Mouse (Mus musculus) embryonic facial prominence, embryonic 11.5 days (tissue): ENCODE data around the gene Lrfn2. TPM values are rescaled to one million over a fixed set of nuclear protein-coding genes. Genes with fewer than 3 reads are reported as not detected.

Source experiments
- ATAC-seq: fragments of 200-750 bp; cut with Nextera tagmentation; replicated peaks from 2 replicates; pipeline ENCODE4 v1.8.0; 2017; ENCODE audit warnings: low read depth; ENCODE audit not compliant: insufficient number of reproducible peaks, low FRiP score, low TSS enrichment
- DNase-seq: peaks from one replicate; pipeline ENCODE4 v3.0.0-alpha.2; 2015; ENCODE audit warnings: low spot score
- H3K27ac ChIP-seq: fragments of 300-500 bp; sonication (generic); replicated peaks from 2 replicates; pipeline ENCODE4 v1.5.1; 2014; ENCODE audit warnings: mild to moderate bottlenecking, low read depth, low read length, control low read depth
- H3K27me3 ChIP-seq: fragments of 300-500 bp; sonication (generic); 2 replicates; pipeline ENCODE4 v1.6.1; 2014; ENCODE audit warnings: mild to moderate bottlenecking, low read length, moderate library complexity, mixed read lengths; ENCODE audit not compliant: control insufficient read depth, insufficient read depth
- H3K36me3 ChIP-seq: fragments of 300-500 bp; sonication (generic); replicated peaks from 2 replicates; pipeline ENCODE4 v1.6.1; 2014; ENCODE audit warnings: low read depth, mild to moderate bottlenecking, low read length, moderate library complexity, mixed read lengths; ENCODE audit not compliant: control insufficient read depth, insufficient read depth
- H3K4me1 ChIP-seq: fragments of 300-500 bp; sonication (generic); 2 replicates; pipeline ENCODE4 v1.6.1; 2014; ENCODE audit warnings: low read length, mixed read lengths; ENCODE audit not compliant: control insufficient read depth, insufficient read depth
- H3K4me2 ChIP-seq: fragments of 300-500 bp; sonication (generic); 2 replicates; pipeline ENCODE4 v1.6.1; 2014; ENCODE audit warnings: low read depth, mild to moderate bottlenecking, control low read depth, low read length, moderate library complexity
- H3K4me3 ChIP-seq: fragments of 300-500 bp; sonication (generic); 2 replicates; pipeline ENCODE4 v1.5.1; 2014; ENCODE audit warnings: low read depth, low read length, control low read depth
- H3K9ac ChIP-seq: fragments of 300-500 bp; sonication (generic); replicated peaks from 2 replicates; pipeline ENCODE4 v1.6.1; 2014; ENCODE audit warnings: mild to moderate bottlenecking, control low read depth, low read length
- H3K9me3 ChIP-seq: fragments of 300-500 bp; sonication (generic); replicated peaks from 2 replicates; pipeline ENCODE4 v1.6.1; 2016; ENCODE audit warnings: mild to moderate bottlenecking, low read length, inconsistent platforms, mixed read lengths; ENCODE audit not compliant: control insufficient read depth
- WGBS: fragments of 180-500 bp; shearing (Covaris S2); extraction: QIAGEN DNeasy Blood & Tissue Kit; methylation state at CpG from one replicate; pipeline ENCODE4 v1.1.7; 2014; 5-methylcytosine and 5-hydroxymethylcytosine counted together
- polyA plus RNA-seq: library from polyadenylated mRNA; unstranded; fragments of >200 nt; fragmentation: Nextera tagmentation; extraction: Ambion mirVana; gene quantifications from 2 replicates; pipeline ENCODE4 v1.2.1, GENCODE M21; 2014

Gene Lrfn2
- polyA plus RNA-seq: 0.18 and 0.33 TPM in 2 replicates

DNA sequence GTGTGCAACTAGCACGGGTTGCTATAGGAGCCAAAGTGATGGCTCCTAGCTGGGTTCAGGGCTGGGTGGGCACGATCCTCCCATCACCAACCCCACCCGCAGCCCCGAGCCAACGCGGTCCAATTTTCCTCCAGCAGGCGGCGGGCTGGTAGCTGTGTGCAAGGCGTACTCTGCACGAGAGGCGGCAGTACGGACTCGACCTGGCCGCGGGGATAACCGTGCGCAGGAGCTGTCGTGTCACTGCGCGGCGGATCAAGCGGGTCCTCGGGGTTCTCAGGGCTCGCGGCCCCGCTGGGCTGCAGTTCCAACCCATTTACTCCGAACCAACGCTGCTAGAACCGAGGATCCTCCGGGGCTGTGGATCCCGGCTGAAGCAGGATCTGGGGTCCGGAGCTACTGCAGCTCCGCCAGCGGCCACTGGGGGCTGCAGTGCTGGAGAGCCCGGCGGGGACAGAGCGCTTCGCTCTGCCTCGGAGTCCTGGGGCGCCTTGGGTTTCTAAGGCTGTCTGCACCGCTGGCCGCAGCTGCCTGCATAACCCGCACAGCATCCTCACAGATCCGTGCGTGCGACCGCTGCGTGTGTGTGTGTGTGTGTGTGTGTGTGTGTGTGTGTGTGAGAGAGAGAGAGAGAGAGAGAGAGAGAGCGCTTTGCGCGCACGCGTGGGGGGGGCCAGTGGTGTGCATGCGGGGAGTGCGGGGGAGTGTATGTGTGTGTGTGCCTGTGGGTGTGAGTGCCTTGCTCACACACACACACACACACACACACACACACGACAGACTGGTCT, at the start of gene Lrfn2:
Gene Lrfn2, plus strand, starts transcription at position 759 of the 785 bp plus-strand sequence.
- Histone ChIP-seq H3K36me3 (no peaks in the 10 kb centered on the region), H3K27ac (no peak within 1 kb of the TSS)
- under 1% methylated on average over 54 of the region's 56 CpGs for WGBS

DNA sequence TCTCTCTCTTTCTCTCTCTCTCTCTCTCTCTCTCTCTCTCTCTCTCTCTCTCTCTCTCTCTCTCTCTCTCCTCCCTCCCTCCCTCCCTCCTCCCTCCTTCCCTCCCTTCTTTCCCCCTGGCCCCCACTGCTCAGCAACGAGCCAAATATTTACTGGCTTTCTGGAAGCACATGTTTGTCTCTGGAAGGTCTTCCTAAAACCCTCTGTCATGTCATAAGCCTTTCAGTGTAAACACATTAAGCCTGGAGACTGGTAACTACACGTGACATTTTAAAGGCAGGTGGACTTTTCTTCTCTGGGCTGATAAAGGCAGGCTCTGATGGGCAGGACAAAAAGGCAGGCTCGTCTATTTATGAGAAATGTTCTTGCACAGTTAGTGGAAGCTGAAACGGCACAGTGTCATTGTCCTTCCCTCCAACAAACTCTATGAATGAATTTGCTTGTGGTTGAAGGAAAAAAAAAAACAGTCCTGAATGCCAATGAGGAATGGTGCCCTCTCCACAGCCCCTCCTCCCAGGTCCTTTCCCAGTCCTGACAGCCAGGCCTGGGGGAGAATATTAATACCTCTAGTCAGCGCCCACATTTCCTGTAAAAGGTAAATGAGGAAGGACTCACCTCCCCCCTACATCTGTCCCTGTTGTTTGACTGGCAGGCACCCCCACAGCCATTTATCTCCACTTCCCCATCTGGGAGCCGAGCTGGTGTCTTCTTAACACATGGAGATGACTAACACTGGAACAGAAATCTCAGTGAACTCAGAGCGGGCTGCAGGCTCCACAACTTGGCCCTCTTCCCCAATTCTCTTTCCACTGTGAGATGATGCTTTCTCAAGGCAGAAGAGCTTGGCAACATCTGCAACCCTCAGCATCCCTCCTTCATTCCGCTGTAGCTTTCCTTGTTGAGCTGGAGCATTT, 44.5 kb upstream of the Lrfn2 start:
- no peak overlapping the region for H3K9ac ChIP-seq
- H3K4me1 ChIP-seq: no peaks in the 10 kb centered on the region
- H3K4me3 ChIP-seq: no peak overlapping the region
- DNase-seq (no peak), ATAC-seq (no peak)
- H3K9me3 ChIP-seq: no peaks in the 10 kb centered on the region
- H3K4me2 ChIP-seq: no peak overlapping the region
- H3K36me3 ChIP-seq: no peaks in the 10 kb centered on the region
- H3K27me3 ChIP-seq: no peaks in the 10 kb centered on the region
- WGBS: 64% methylated on average over 8 of the region's 8 CpGs
- no peak overlapping the region for H3K27ac ChIP-seq

More for the DNA sequence above, at the start of gene Lrfn2:
- ATAC-seq (peak; percentile 93), DNase-seq (peak; percentile 88)
- Histone ChIP-seq H3K4me1 (peaks cover 2% of the 10 kb centered on the region; the same call in 1 of the 2 replicates), H3K27me3 (peaks cover 9% of the 10 kb centered on the region), H3K4me3 (peak within 1 kb of the TSS; percentile 48), H3K4me2 (peak within 1 kb of the TSS; percentile 79), H3K9me3 (no peaks in the 10 kb centered on the region), H3K9ac (peak within 1 kb of the TSS; percentile 80)

DNA sequence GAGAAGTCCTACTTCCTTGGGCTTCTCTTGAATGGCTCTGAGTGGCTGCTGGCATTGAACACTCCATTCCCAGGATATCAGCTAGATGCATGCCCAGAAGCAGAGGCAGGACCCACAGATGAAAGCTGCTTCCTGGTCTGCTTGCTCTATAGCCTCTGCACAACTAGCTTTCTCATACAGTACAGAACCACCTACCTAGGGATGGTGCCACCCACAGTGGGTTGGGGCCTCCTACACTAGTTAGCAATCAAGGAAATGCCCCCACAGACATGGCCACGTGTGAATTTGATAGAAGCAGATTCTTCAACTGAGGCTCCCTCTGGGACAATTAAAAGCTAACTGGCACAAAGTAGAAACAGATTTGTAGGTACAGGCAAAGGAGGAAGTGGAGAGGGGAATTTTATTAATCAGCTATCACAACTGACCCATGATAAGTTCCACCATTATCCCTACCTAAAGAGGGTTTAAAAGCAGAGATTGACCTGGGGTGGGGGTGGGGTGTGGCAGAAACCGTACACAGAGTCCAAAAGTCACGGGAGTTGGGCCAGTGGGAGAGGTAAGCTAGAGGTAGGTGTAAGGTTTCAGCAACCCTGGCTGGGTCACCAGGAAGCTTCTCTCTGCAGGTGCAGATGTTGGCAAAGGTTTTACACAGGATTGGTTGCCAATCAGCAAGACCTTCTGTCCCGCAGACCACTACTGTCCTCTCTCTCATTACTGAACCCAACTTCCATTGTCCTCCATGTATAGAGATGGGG, 26.7 kb upstream of the Lrfn2 start:
- Histone ChIP-seq H3K27me3 (no peaks in the 10 kb centered on the region), H3K4me1 (no peaks in the 10 kb centered on the region)
- no peak for ATAC-seq

DNA sequence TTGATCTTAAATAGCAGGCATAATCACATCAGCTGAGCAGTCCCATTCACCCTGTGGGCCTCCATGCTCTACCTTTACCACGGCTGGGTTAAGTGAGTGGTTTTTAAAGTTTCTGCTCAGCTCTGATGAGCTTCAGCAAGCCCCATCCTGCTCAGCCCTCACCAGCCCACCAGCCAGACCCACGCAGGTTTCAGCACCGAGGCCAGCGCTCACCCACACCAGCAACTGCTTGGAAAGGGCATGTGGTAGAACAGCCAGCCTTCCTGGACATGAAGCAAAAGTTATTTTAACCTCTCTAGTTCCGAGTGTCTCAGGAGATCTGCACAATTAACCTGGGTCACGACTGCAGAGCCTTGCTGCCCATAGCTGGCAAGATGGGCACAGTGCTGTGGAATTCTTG, 18.7 kb upstream of the Lrfn2 start:
- DNase-seq: peak; percentile 57
- H3K4me2 ChIP-seq: no peak overlapping the region
- WGBS: 43% methylated on average over 6 of the region's 6 CpGs
- H3K4me3 ChIP-seq: no peak overlapping the region
- H3K27me3 ChIP-seq: no peaks in the 10 kb centered on the region
- H3K27ac ChIP-seq: no peak overlapping the region
- H3K9ac ChIP-seq: no peak overlapping the region
- no peak for ATAC-seq
- no peaks in the 10 kb centered on the region for H3K4me1 ChIP-seq
- no peaks in the 10 kb centered on the region for H3K9me3 ChIP-seq
- H3K36me3 ChIP-seq: no peaks in the 10 kb centered on the region

More for the DNA sequence above, 26.7 kb upstream of the Lrfn2 start:
- Histone ChIP-seq H3K9me3 (no peaks in the 10 kb centered on the region), H3K36me3 (no peaks in the 10 kb centered on the region), H3K4me2 (no peak overlapping the region), H3K9ac (no peak overlapping the region), H3K4me3 (no peak overlapping the region), H3K27ac (no peak overlapping the region)
- no peak for DNase-seq
- WGBS: 52% methylated on average over 4 of the region's 4 CpGs

DNA sequence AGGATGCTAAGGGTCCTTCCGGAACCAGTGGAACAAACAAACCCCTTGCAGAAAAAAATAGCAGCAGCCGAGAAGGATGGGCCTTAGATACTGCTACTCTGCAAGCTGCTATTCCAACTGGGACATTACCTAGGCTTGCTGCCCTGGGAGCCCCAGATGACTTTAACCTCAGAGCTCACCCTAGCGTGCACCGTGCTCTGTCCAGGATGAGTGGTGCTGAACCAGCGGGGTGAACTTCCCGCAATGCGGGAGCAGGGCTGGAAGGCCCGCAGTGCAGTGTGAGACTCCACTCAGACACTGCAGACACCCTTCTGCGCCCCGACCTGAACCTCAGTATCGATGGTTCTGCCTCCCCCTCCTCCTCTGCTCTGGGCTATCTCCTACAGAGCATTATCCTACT, 14.8 kb upstream of the Lrfn2 start:
- Histone ChIP-seq H3K4me1 (no peaks in the 10 kb centered on the region), H3K4me3 (no peak overlapping the region), H3K36me3 (no peaks in the 10 kb centered on the region), H3K9me3 (no peaks in the 10 kb centered on the region), H3K9ac (no peak overlapping the region), H3K27me3 (no peaks in the 10 kb centered on the region), H3K4me2 (no peak overlapping the region), H3K27ac (no peak overlapping the region)
- DNase-seq (peak; percentile 78), ATAC-seq (no peak)
- WGBS: 18% methylated on average over 11 of the region's 11 CpGs

DNA sequence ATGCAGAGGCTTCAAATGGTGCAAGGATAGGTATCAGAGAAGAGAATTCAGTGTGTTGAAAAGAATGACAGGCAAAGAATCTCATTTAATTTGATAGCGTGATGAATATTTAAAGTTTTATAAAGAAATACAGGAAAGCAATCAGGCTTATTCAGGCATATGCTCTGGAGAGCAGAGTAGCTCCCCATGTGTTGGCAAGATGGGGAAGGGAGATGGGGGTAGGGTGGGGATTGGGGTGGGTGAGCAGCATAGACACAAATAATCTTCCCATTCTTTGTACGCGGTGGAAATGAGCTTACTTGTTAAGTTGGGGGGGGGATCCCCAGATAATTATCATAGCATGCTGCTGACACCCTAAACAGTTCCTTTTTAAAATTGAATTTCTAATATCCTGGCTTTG, 13.7 kb upstream of the Lrfn2 start:
- ATAC-seq (no peak), DNase-seq (no peak)
- 93% methylated on average over 3 of the region's 3 CpGs for WGBS

DNA sequence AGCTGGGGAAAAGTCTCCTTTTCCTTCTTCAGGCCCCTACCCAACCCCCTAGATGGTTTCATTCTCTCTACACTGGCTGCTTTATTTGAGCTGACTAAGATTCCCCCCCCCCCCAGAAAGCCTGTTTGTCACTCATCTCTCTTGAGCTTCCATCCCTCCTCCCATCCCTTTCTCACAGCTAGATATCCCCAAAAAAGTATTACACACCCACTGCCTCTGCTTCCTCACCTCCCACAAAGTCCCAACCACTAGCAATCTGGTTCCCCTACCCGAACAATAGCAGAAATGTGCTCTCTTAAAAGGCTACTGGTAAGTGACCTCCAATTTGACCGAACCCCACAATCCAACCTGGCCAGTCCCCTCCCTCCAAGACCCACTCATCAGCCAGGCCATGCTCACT, 9.3 kb upstream of the Lrfn2 start:
- DNase-seq: no peak
- ATAC-seq: no peak
- WGBS: 95% methylated on average over 2 of the region's 2 CpGs
- Histone ChIP-seq H3K36me3 (no peaks in the 10 kb centered on the region), H3K9ac (no peak overlapping the region), H3K27me3 (no peaks in the 10 kb centered on the region), H3K27ac (no peak overlapping the region), H3K4me3 (no peak overlapping the region), H3K4me2 (no peak overlapping the region), H3K4me1 (no peaks in the 10 kb centered on the region), H3K9me3 (no peaks in the 10 kb centered on the region)

More for the DNA sequence above, 13.7 kb upstream of the Lrfn2 start:
- Histone ChIP-seq H3K27ac (no peak overlapping the region), H3K4me2 (no peak overlapping the region), H3K9me3 (no peaks in the 10 kb centered on the region), H3K4me1 (no peaks in the 10 kb centered on the region), H3K9ac (no peak overlapping the region), H3K4me3 (no peak overlapping the region), H3K36me3 (no peaks in the 10 kb centered on the region), H3K27me3 (no peaks in the 10 kb centered on the region)
